Mouse (Mus musculus): ENCODE results near the gene Dnajc14.

DNA sequence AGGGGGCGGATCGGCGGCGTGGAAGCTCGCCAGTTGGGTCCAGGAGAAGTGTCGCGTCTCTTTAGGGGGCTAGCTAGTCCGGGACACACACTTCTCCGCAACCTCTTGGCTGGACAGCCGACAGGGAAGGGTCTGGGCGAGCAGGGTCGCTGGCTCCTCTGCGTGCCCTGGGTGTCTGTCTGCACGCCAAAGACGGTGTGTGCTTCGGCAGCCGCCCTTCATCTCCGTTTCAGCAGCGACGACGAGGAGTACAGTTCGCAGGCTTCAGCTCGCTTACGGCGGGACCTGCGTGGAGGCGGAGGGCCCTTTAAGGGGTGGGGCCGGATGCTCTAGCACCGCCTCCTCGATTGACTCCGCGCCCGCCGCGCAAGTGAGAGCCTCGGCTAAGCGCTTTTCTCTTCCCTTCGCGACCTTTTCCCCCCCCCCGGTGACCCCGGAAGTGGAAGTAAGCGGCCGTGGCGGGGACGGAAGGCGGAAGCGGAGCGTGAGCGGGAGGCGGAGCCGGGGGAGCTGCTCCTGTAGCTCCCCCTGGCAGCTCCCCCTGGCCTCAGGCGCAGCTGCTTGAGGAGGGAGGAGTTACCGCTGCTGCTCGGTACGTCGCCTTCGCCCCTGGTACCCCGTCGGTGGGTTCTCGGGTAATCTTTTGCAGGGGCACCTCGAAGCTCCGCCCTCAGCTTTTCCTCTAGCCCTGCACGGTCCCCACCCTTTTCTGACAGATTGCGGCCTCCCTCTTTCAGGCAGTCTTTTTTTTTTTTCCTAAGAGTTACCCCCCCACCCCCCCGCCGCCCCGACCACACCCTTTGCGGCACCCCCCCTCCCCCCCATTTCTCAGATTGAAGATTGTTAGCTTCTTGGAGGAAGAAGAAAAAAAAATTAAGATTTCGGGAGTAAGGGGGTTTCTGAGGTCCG is 1.5 kb downstream of the Dnajc14 start:
- TF ChIP-seq POLR2A (IDR thresholded peaks at IDR 0.05; ENCODE audit: insufficient read depth, low read length) = no peak
- TF ChIP-seq CTCF (IDR thresholded peaks at IDR 0.05; ENCODE audit: low read depth, low read length) = no peak
